Mouse (Mus musculus): ENCODE results near the gene Ptprh. TPM values are rescaled to one million over a fixed set of nuclear protein-coding genes. Genes with fewer than 3 reads are reported as not detected.

Gene Ptprh
- polyA plus RNA-seq, 1 experiment from 2014 or later = not detected

- Histone ChIP-seq H3K4me1 (no peaks in the 10 kb centered on the region), H3K9me3 (no peaks in the 10 kb centered on the region), H3K4me2 (replicated peaks) (no peak overlapping the region), H3K9ac (no peak overlapping the region), H3K36me3 (peaks cover 58% of the 10 kb centered on the region), H3K4me3 (no peak overlapping the region), H3K27ac (no peak overlapping the region), H3K27me3 (no peaks in the 10 kb centered on the region)
- 92% methylated on average over 5 of the region's 5 CpGs for WGBS
- no peak for ATAC-seq (ENCODE audit: insufficient number of reproducible peaks, insufficient read depth, low FRiP score, low TSS enrichment)
These were observed 25.7 kb upstream of the Ptprh start for GRCm38 (mm10) chr7:4629586-4629985.

- no peaks in the 10 kb centered on the region for H3K27me3 ChIP-seq
- no peak for ATAC-seq (ENCODE audit: insufficient number of reproducible peaks, insufficient read depth, low FRiP score, low TSS enrichment)
- H3K4me3 ChIP-seq = no peak overlapping the region
- WGBS = 84% methylated on average over 2 of the region's 2 CpGs
- H3K9ac ChIP-seq = no peak overlapping the region
- H3K27ac ChIP-seq = no peak overlapping the region
- peaks cover 25% of the 10 kb centered on the region for H3K36me3 ChIP-seq
- no peaks in the 10 kb centered on the region for H3K4me1 ChIP-seq
- H3K9me3 ChIP-seq = no peaks in the 10 kb centered on the region
- H3K4me2 ChIP-seq (replicated peaks) = no peak overlapping the region
These were observed 22.1 kb upstream of the Ptprh start for GRCm38 (mm10) chr7:4625928-4626327.

- Histone ChIP-seq H3K4me2 (replicated peaks) (no peak overlapping the region), H3K4me3 (no peak overlapping the region), H3K9ac (no peak overlapping the region), H3K36me3 (peaks cover 13% of the 10 kb centered on the region), H3K4me1 (no peaks in the 10 kb centered on the region), H3K27ac (no peak overlapping the region), H3K27me3 (no peaks in the 10 kb centered on the region), H3K9me3 (no peaks in the 10 kb centered on the region)
- WGBS = 43% methylated on average over 1 of the region's 1 CpGs
- no peak for ATAC-seq (ENCODE audit: insufficient number of reproducible peaks, insufficient read depth, low FRiP score, low TSS enrichment)
These were observed 20.5 kb upstream of the Ptprh start for GRCm38 (mm10) chr7:4624343-4624742.

- no peak overlapping the region for H3K27ac ChIP-seq
- ATAC-seq (ENCODE audit: insufficient number of reproducible peaks, insufficient read depth, low FRiP score, low TSS enrichment) = no peak
- H3K9me3 ChIP-seq = no peaks in the 10 kb centered on the region
- no peak overlapping the region for H3K4me2 ChIP-seq (replicated peaks)
- peaks cover 6% of the 10 kb centered on the region for H3K36me3 ChIP-seq
- no peaks in the 10 kb centered on the region for H3K4me1 ChIP-seq
- no peaks in the 10 kb centered on the region for H3K27me3 ChIP-seq
- no peak overlapping the region for H3K9ac ChIP-seq
- no peak overlapping the region for H3K4me3 ChIP-seq
- whole genome bisulfite sequencing = 30% methylated on average over 4 of the region's 4 CpGs
These were observed 19.8 kb upstream of the Ptprh start for GRCm38 (mm10) chr7:4623544-4624189.

- no peak for ATAC-seq (ENCODE audit: insufficient number of reproducible peaks, insufficient read depth, low FRiP score, low TSS enrichment)
- H3K36me3 ChIP-seq = no peaks in the 10 kb centered on the region
- no peaks in the 10 kb centered on the region for H3K27me3 ChIP-seq
- H3K27ac ChIP-seq = no peak overlapping the region
- H3K9me3 ChIP-seq = no peaks in the 10 kb centered on the region
- H3K9ac ChIP-seq = no peak overlapping the region
- no peak overlapping the region for H3K4me3 ChIP-seq
- no peak overlapping the region for H3K4me2 ChIP-seq (replicated peaks)
- H3K4me1 ChIP-seq = no peaks in the 10 kb centered on the region
- 27% methylated on average over 1 of the region's 1 CpGs for WGBS
These were observed 16.1 kb upstream of the Ptprh start for GRCm38 (mm10) chr7:4619979-4620378.

GRCm38 (mm10) chr7:4613740-4614403 is 10.0 kb upstream of the Ptprh start:
- no peaks in the 10 kb centered on the region for H3K27me3 ChIP-seq
- H3K4me3 ChIP-seq = no peak overlapping the region
- H3K9ac ChIP-seq = no peak overlapping the region
- H3K9me3 ChIP-seq = no peaks in the 10 kb centered on the region
- 79% methylated on average over 14 of the region's 14 CpGs for WGBS
- H3K27ac ChIP-seq = no peak overlapping the region
- H3K36me3 ChIP-seq = no peaks in the 10 kb centered on the region
- ATAC-seq (ENCODE audit: insufficient number of reproducible peaks, insufficient read depth, low FRiP score, low TSS enrichment) = no peak
- H3K4me1 ChIP-seq = no peaks in the 10 kb centered on the region
- no peak overlapping the region for H3K4me2 ChIP-seq (replicated peaks)

- no peaks in the 10 kb centered on the region for H3K36me3 ChIP-seq
- H3K27me3 ChIP-seq = no peaks in the 10 kb centered on the region
- no peak overlapping the region for H3K4me3 ChIP-seq
- no peak overlapping the region for H3K4me2 ChIP-seq (replicated peaks)
- no peak overlapping the region for H3K9ac ChIP-seq
- no peaks in the 10 kb centered on the region for H3K9me3 ChIP-seq
- H3K4me1 ChIP-seq = no peaks in the 10 kb centered on the region
- 61% methylated on average over 1 of the region's 1 CpGs for WGBS
- no peak overlapping the region for H3K27ac ChIP-seq
- no peak for ATAC-seq (ENCODE audit: insufficient number of reproducible peaks, insufficient read depth, low FRiP score, low TSS enrichment)
These were observed 9.1 kb upstream of the Ptprh start for GRCm38 (mm10) chr7:4612956-4613355.

- Histone ChIP-seq H3K9ac (no peak overlapping the region), H3K27me3 (no peaks in the 10 kb centered on the region), H3K36me3 (no peaks in the 10 kb centered on the region), H3K9me3 (no peaks in the 10 kb centered on the region), H3K4me2 (replicated peaks) (no peak overlapping the region), H3K4me3 (no peak overlapping the region), H3K27ac (no peak overlapping the region), H3K4me1 (no peaks in the 10 kb centered on the region)
- no peak for ATAC-seq (ENCODE audit: insufficient number of reproducible peaks, insufficient read depth, low FRiP score, low TSS enrichment)
- WGBS = 68% methylated on average over 8 of the region's 8 CpGs
These were observed 8.5 kb upstream of the Ptprh start for GRCm38 (mm10) chr7:4612386-4612785.

- Histone ChIP-seq H3K4me2 (replicated peaks) (no peak overlapping the region), H3K4me3 (no peak overlapping the region), H3K9me3 (no peaks in the 10 kb centered on the region), H3K36me3 (no peaks in the 10 kb centered on the region), H3K27ac (no peak overlapping the region), H3K27me3 (no peaks in the 10 kb centered on the region), H3K9ac (no peak overlapping the region), H3K4me1 (no peaks in the 10 kb centered on the region)
- ATAC-seq (ENCODE audit: insufficient number of reproducible peaks, insufficient read depth, low FRiP score, low TSS enrichment) = no peak
- WGBS = 80% methylated on average over 12 of the region's 12 CpGs
These were observed 8.1 kb upstream of the Ptprh start for GRCm38 (mm10) chr7:4611921-4612341.

GRCm38 (mm10) chr7:4611511-4611910 is 7.7 kb upstream of the Ptprh start:
- no peak overlapping the region for H3K4me3 ChIP-seq
- H3K27ac ChIP-seq = no peak overlapping the region
- ATAC-seq (ENCODE audit: insufficient number of reproducible peaks, insufficient read depth, low FRiP score, low TSS enrichment) = no peak
- H3K36me3 ChIP-seq = no peaks in the 10 kb centered on the region
- H3K9me3 ChIP-seq = no peaks in the 10 kb centered on the region
- H3K27me3 ChIP-seq = no peaks in the 10 kb centered on the region
- no peak overlapping the region for H3K4me2 ChIP-seq (replicated peaks)
- WGBS = 83% methylated on average over 12 of the region's 12 CpGs
- no peaks in the 10 kb centered on the region for H3K4me1 ChIP-seq
- H3K9ac ChIP-seq = no peak overlapping the region

- no peak for ATAC-seq (ENCODE audit: insufficient number of reproducible peaks, insufficient read depth, low FRiP score, low TSS enrichment)
- H3K4me1 ChIP-seq = no peaks in the 10 kb centered on the region
- H3K27me3 ChIP-seq = no peaks in the 10 kb centered on the region
- H3K9ac ChIP-seq = no peak overlapping the region
- H3K4me3 ChIP-seq = no peak overlapping the region
- H3K4me2 ChIP-seq (replicated peaks) = no peak overlapping the region
- H3K36me3 ChIP-seq = no peaks in the 10 kb centered on the region
- 59% methylated on average over 5 of the region's 5 CpGs for WGBS
- H3K27ac ChIP-seq = no peak overlapping the region
- no peaks in the 10 kb centered on the region for H3K9me3 ChIP-seq
These were observed 4.2 kb upstream of the Ptprh start for GRCm38 (mm10) chr7:4608002-4608401.

- no peaks in the 10 kb centered on the region for H3K36me3 ChIP-seq
- ATAC-seq (ENCODE audit: insufficient number of reproducible peaks, insufficient read depth, low FRiP score, low TSS enrichment) = no peak
- H3K4me3 ChIP-seq = no peak overlapping the region
- no peak overlapping the region for H3K9ac ChIP-seq
- H3K4me2 ChIP-seq (replicated peaks) = no peak overlapping the region
- no peak overlapping the region for H3K27ac ChIP-seq
- 82% methylated on average over 6 of the region's 6 CpGs for WGBS
- no peaks in the 10 kb centered on the region for H3K9me3 ChIP-seq
- H3K27me3 ChIP-seq = no peaks in the 10 kb centered on the region
- no peaks in the 10 kb centered on the region for H3K4me1 ChIP-seq
These were observed 872 bp downstream of the Ptprh start for GRCm38 (mm10) chr7:4602969-4603368.
